Mouse (Mus musculus): ENCODE results near the gene Fam196a. TPM values are rescaled to one million over a fixed set of nuclear protein-coding genes. Genes with fewer than 3 reads are reported as not detected.

Gene Fam196a
- polyA plus RNA-seq, 1 experiment = 0.27 TPM

DNA sequence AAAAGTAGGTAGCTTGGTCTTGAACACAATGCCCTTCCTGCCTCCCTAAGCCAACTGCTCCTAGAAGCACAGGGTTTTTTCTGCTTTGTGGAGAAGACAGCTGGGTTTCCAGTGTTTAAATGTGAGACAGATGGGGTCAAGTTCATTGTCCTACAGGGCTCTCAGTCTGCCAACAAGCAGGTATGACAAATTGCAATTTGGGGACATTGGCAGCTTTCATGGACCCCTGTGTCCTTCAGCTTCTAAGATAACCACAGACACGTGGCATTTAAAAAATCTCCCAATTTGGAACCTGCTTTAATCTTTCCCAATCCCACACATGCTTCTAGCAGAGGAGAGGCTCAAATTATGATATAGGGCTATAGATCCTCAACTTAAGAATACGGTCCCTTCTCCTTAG lies 43.6 kb downstream of the Fam196a start:
- Histone ChIP-seq H3K36me3 (ENCODE audit: control insufficient read depth, insufficient read depth) (no peaks in the 10 kb centered on the region), H3K79me2 (ENCODE audit: control insufficient read depth, insufficient read depth) (no peaks in the 10 kb centered on the region)

GRCm38 (mm10) chr7:134892972-134893371 lies 45.3 kb downstream of the Fam196a start:
- TF ChIP-seq MYOG (IDR thresholded peaks at IDR 0.05; ENCODE audit: control insufficient read depth, extremely low read depth, insufficient read length) = no peak
- no peak for TF ChIP-seq FOSL1 (IDR thresholded peaks at IDR 0.05; ENCODE audit: insufficient read depth, low read length, poor library complexity, severe bottlenecking)
- TF ChIP-seq MAX (IDR thresholded peaks at IDR 0.05) = no peak
- TF ChIP-seq CEBPB (IDR thresholded peaks at IDR 0.05; ENCODE audit: low read depth) = no peak
- no peak for TF ChIP-seq MYOD1 (IDR thresholded peaks at IDR 0.05; ENCODE audit: control insufficient read depth, insufficient read length, low read depth)
- no peak for TF ChIP-seq CTCF (IDR thresholded peaks at IDR 0.05; ENCODE audit: control insufficient read depth, insufficient read depth, insufficient read length)
- no peak for TF ChIP-seq USF1 (IDR thresholded peaks at IDR 0.05; ENCODE audit: low read depth)
- Histone ChIP-seq H3ac (ENCODE audit: control insufficient read depth, insufficient read length, low read depth) (no peak overlapping the region), H3K27me3 (ENCODE audit: control insufficient read depth, insufficient read depth, insufficient read length) (no peaks in the 10 kb centered on the region), H3K4me3 (ENCODE audit: insufficient read depth, poor library complexity, severe bottlenecking) (no peak overlapping the region), H3K79me2 (ENCODE audit: control insufficient read depth, insufficient read depth) (no peaks in the 10 kb centered on the region), H3K36me3 (ENCODE audit: control insufficient read depth, insufficient read depth) (no peaks in the 10 kb centered on the region), H3K79me3 (ENCODE audit: low read depth) (no peaks in the 10 kb centered on the region)

More for the DNA sequence above, 43.6 kb downstream of the Fam196a start:
- Histone ChIP-seq H3ac (ENCODE audit: control insufficient read depth, insufficient read length, low read depth) (no peak overlapping the region), H3K27me3 (ENCODE audit: control insufficient read depth, insufficient read depth, insufficient read length) (no peaks in the 10 kb centered on the region), H3K4me3 (ENCODE audit: insufficient read depth, poor library complexity, severe bottlenecking) (no peak overlapping the region), H3K79me3 (ENCODE audit: low read depth) (no peaks in the 10 kb centered on the region)
- TF ChIP-seq CTCF (IDR thresholded peaks at IDR 0.05; ENCODE audit: control insufficient read depth, insufficient read depth, insufficient read length) (no peak), CEBPB (IDR thresholded peaks at IDR 0.05; ENCODE audit: low read depth) (no peak), USF1 (IDR thresholded peaks at IDR 0.05; ENCODE audit: low read depth) (no peak), MYOG (IDR thresholded peaks at IDR 0.05; ENCODE audit: control insufficient read depth, extremely low read depth, insufficient read length) (no peak), MAX (IDR thresholded peaks at IDR 0.05) (no peak), FOSL1 (IDR thresholded peaks at IDR 0.05; ENCODE audit: insufficient read depth, low read length, poor library complexity, severe bottlenecking) (no peak), MYOD1 (IDR thresholded peaks at IDR 0.05; ENCODE audit: control insufficient read depth, insufficient read length, low read depth) (no peak)

- Histone ChIP-seq H3K79me3 (ENCODE audit: low read depth) (no peaks in the 10 kb centered on the region), H3K4me3 (ENCODE audit: insufficient read depth, poor library complexity, severe bottlenecking) (no peak overlapping the region), H3K27me3 (ENCODE audit: control insufficient read depth, insufficient read depth, insufficient read length) (no peaks in the 10 kb centered on the region), H3K79me2 (ENCODE audit: control insufficient read depth, insufficient read depth) (no peaks in the 10 kb centered on the region), H3K36me3 (ENCODE audit: control insufficient read depth, insufficient read depth) (no peaks in the 10 kb centered on the region), H3ac (ENCODE audit: control insufficient read depth, insufficient read length, low read depth) (no peak overlapping the region)
- no peak for TF ChIP-seq USF1 (IDR thresholded peaks at IDR 0.05; ENCODE audit: low read depth)
- no peak for TF ChIP-seq MAX (IDR thresholded peaks at IDR 0.05)
- no peak for TF ChIP-seq MYOD1 (IDR thresholded peaks at IDR 0.05; ENCODE audit: control insufficient read depth, insufficient read length, low read depth)
- no peak for TF ChIP-seq CTCF (IDR thresholded peaks at IDR 0.05; ENCODE audit: control insufficient read depth, insufficient read depth, insufficient read length)
- no peak for TF ChIP-seq MYOG (IDR thresholded peaks at IDR 0.05; ENCODE audit: control insufficient read depth, extremely low read depth, insufficient read length)
- TF ChIP-seq FOSL1 (IDR thresholded peaks at IDR 0.05; ENCODE audit: insufficient read depth, low read length, poor library complexity, severe bottlenecking) = no peak
- no peak for TF ChIP-seq CEBPB (IDR thresholded peaks at IDR 0.05; ENCODE audit: low read depth)
These were observed 45.8 kb downstream of the Fam196a start for GRCm38 (mm10) chr7:134892449-134892871.

- no peak overlapping the region for H3K4me3 ChIP-seq (ENCODE audit: insufficient read depth, poor library complexity, severe bottlenecking)
- no peaks in the 10 kb centered on the region for H3K79me3 ChIP-seq (ENCODE audit: low read depth)
- H3K36me3 ChIP-seq (ENCODE audit: control insufficient read depth, insufficient read depth) = no peaks in the 10 kb centered on the region
- no peak overlapping the region for H3ac ChIP-seq (ENCODE audit: control insufficient read depth, insufficient read length, low read depth)
- TF ChIP-seq MAX (IDR thresholded peaks at IDR 0.05) (no peak), CEBPB (IDR thresholded peaks at IDR 0.05; ENCODE audit: low read depth) (no peak), CTCF (IDR thresholded peaks at IDR 0.05; ENCODE audit: control insufficient read depth, insufficient read depth, insufficient read length) (no peak), MYOD1 (IDR thresholded peaks at IDR 0.05; ENCODE audit: control insufficient read depth, insufficient read length, low read depth) (no peak), MYOG (IDR thresholded peaks at IDR 0.05; ENCODE audit: control insufficient read depth, extremely low read depth, insufficient read length) (no peak), FOSL1 (IDR thresholded peaks at IDR 0.05; ENCODE audit: insufficient read depth, low read length, poor library complexity, severe bottlenecking) (no peak), USF1 (IDR thresholded peaks at IDR 0.05; ENCODE audit: low read depth) (no peak)
- no peaks in the 10 kb centered on the region for H3K79me2 ChIP-seq (ENCODE audit: control insufficient read depth, insufficient read depth)
- no peaks in the 10 kb centered on the region for H3K27me3 ChIP-seq (ENCODE audit: control insufficient read depth, insufficient read depth, insufficient read length)
These were observed 54.7 kb downstream of the Fam196a start for GRCm38 (mm10) chr7:134883516-134883915.

GRCm38 (mm10) chr7:134880431-134880830 lies 57.8 kb downstream of the Fam196a start:
- no peaks in the 10 kb centered on the region for H3K36me3 ChIP-seq (ENCODE audit: control insufficient read depth, insufficient read depth)
- H3K27me3 ChIP-seq (ENCODE audit: control insufficient read depth, insufficient read depth, insufficient read length) = no peaks in the 10 kb centered on the region
- TF ChIP-seq FOSL1 (IDR thresholded peaks at IDR 0.05; ENCODE audit: insufficient read depth, low read length, poor library complexity, severe bottlenecking) (no peak), MAX (IDR thresholded peaks at IDR 0.05) (no peak), MYOG (IDR thresholded peaks at IDR 0.05; ENCODE audit: control insufficient read depth, extremely low read depth, insufficient read length) (no peak), CTCF (IDR thresholded peaks at IDR 0.05; ENCODE audit: control insufficient read depth, insufficient read depth, insufficient read length) (no peak), MYOD1 (IDR thresholded peaks at IDR 0.05; ENCODE audit: control insufficient read depth, insufficient read length, low read depth) (no peak), CEBPB (IDR thresholded peaks at IDR 0.05; ENCODE audit: low read depth) (no peak), USF1 (IDR thresholded peaks at IDR 0.05; ENCODE audit: low read depth) (no peak)
- H3K4me3 ChIP-seq (ENCODE audit: insufficient read depth, poor library complexity, severe bottlenecking) = no peak overlapping the region
- H3ac ChIP-seq (ENCODE audit: control insufficient read depth, insufficient read length, low read depth) = no peak overlapping the region
- no peaks in the 10 kb centered on the region for H3K79me3 ChIP-seq (ENCODE audit: low read depth)
- no peaks in the 10 kb centered on the region for H3K79me2 ChIP-seq (ENCODE audit: control insufficient read depth, insufficient read depth)

- no peaks in the 10 kb centered on the region for H3K79me3 ChIP-seq (ENCODE audit: low read depth)
- H3K79me2 ChIP-seq (ENCODE audit: control insufficient read depth, insufficient read depth) = no peaks in the 10 kb centered on the region
- no peak overlapping the region for H3ac ChIP-seq (ENCODE audit: control insufficient read depth, insufficient read length, low read depth)
- no peak overlapping the region for H3K4me3 ChIP-seq (ENCODE audit: insufficient read depth, poor library complexity, severe bottlenecking)
- no peaks in the 10 kb centered on the region for H3K36me3 ChIP-seq (ENCODE audit: control insufficient read depth, insufficient read depth)
- H3K27me3 ChIP-seq (ENCODE audit: control insufficient read depth, insufficient read depth, insufficient read length) = no peaks in the 10 kb centered on the region
- no peak for TF ChIP-seq MAX (IDR thresholded peaks at IDR 0.05)
- no peak for TF ChIP-seq MYOD1 (IDR thresholded peaks at IDR 0.05; ENCODE audit: control insufficient read depth, insufficient read length, low read depth)
- TF ChIP-seq CEBPB (IDR thresholded peaks at IDR 0.05; ENCODE audit: low read depth) = no peak
- no peak for TF ChIP-seq USF1 (IDR thresholded peaks at IDR 0.05; ENCODE audit: low read depth)
- no peak for TF ChIP-seq FOSL1 (IDR thresholded peaks at IDR 0.05; ENCODE audit: insufficient read depth, low read length, poor library complexity, severe bottlenecking)
- no peak for TF ChIP-seq MYOG (IDR thresholded peaks at IDR 0.05; ENCODE audit: control insufficient read depth, extremely low read depth, insufficient read length)
- no peak for TF ChIP-seq CTCF (IDR thresholded peaks at IDR 0.05; ENCODE audit: control insufficient read depth, insufficient read depth, insufficient read length)
These were observed 59.2 kb downstream of the Fam196a start for GRCm38 (mm10) chr7:134878985-134879384.
